Mouse (Mus musculus): ENCODE measurements at regions not wholly inside any gene's neighbourhood (a gene's known extent, or its start where the extent isn't known, plus 50 kb on each side); places are given as distances from the start of the nearest gene placed in this dataset.

DNA sequence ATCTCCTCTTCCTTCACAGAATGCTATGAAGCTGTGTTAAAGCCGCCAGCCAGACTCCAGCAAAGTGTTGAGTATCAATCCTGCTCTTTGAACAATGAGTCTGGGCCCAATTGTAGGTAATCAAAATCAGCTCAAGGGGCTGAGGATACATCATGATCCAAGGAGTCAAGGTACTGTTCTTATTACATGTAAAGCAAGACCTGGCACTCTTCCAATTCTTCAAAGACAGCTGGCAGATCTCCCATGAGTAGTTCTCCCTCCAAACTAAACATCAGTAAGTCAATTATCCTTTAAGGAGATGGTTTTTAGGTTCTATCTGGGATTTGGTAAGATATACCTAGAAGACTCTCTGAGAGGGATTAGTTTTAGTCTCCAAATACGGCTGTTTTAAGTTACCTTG lies 76.5 kb upstream of the Pard3b start:
- no peaks in the 10 kb centered on the region for H3K9me3 ChIP-seq (ENCODE audit: control insufficient read depth, low read length)
- H3K9ac ChIP-seq: no peak overlapping the region
- no peak overlapping the region for H3K4me2 ChIP-seq (replicated peaks)
- ATAC-seq (ENCODE audit: low FRiP score) (no peak), DNase-seq (ENCODE audit: low spot score) (no peak)
- no peaks in the 10 kb centered on the region for H3K27me3 ChIP-seq (ENCODE audit: control insufficient read depth, insufficient read depth, low read length)
- 88% methylated on average over 2 of the region's 2 CpGs for WGBS
- no peak overlapping the region for H3K27ac ChIP-seq
- H3K4me1 ChIP-seq (replicated peaks; ENCODE audit: control insufficient read depth, insufficient read depth, low read length): no peaks in the 10 kb centered on the region
- no peaks in the 10 kb centered on the region for H3K36me3 ChIP-seq (replicated peaks; ENCODE audit: control insufficient read depth, insufficient read depth)
- no peak overlapping the region for H3K4me3 ChIP-seq (replicated peaks; ENCODE audit: low read length)

DNA sequence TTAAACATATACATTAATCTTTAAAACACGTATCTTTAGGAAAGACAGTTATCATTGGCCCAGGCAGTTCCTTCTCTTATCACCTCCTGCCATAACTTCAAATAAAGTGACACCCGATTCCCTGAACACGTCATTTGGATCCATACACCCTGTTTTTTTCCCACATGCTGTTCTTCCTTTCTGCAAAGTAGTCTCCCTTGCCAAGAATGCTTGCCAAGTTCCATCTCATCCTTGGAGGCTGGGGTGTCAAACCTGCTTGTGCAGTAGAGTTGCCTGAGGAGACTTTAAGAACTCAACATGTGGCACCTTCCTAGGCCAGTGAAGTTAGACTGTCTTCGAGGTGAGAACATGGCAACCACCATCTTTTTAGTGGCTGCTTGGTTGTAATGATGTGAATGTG lies 73.2 kb upstream of the Pard3b start:
- DNase-seq (ENCODE audit: low spot score): no peak
- H3K27ac ChIP-seq: no peak overlapping the region
- H3K9ac ChIP-seq: no peak overlapping the region
- H3K36me3 ChIP-seq (replicated peaks; ENCODE audit: control insufficient read depth, insufficient read depth): no peaks in the 10 kb centered on the region
- no peaks in the 10 kb centered on the region for H3K4me1 ChIP-seq (replicated peaks; ENCODE audit: control insufficient read depth, insufficient read depth, low read length)
- H3K4me2 ChIP-seq (replicated peaks): no peak overlapping the region
- ATAC-seq (ENCODE audit: low FRiP score): no peak
- H3K4me3 ChIP-seq (replicated peaks; ENCODE audit: low read length): no peak overlapping the region
- no peaks in the 10 kb centered on the region for H3K27me3 ChIP-seq (ENCODE audit: control insufficient read depth, insufficient read depth, low read length)
- WGBS: 92% methylated on average over 4 of the region's 4 CpGs
- no peaks in the 10 kb centered on the region for H3K9me3 ChIP-seq (ENCODE audit: control insufficient read depth, low read length)

DNA sequence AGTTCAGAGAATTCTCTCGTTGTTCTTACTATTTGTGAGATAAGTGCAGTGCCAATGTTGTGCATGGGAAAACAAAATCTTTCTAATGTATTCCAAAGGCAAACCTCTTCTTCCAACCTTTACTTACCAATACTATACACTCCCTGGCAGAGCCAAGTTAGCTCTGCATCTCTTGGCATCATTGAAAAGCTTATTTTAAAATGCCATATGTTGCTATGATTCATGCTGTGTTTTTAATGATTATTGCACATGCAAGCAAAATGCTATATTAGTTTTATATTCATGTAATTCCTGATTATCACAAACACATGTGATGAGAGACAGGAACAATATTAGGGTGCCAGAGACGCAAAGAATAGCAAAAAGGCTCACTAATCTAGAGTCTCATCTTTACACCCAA lies 64.3 kb upstream of the Pard3b start:
- H3K36me3 ChIP-seq (replicated peaks; ENCODE audit: control insufficient read depth, insufficient read depth): no peaks in the 10 kb centered on the region
- no peaks in the 10 kb centered on the region for H3K9me3 ChIP-seq (ENCODE audit: control insufficient read depth, low read length)
- no peak for ATAC-seq (ENCODE audit: low FRiP score)
- H3K4me3 ChIP-seq (replicated peaks; ENCODE audit: low read length): no peak overlapping the region
- WGBS: 73% methylated on average over 2 of the region's 2 CpGs
- H3K27me3 ChIP-seq (ENCODE audit: control insufficient read depth, insufficient read depth, low read length): no peaks in the 10 kb centered on the region
- no peaks in the 10 kb centered on the region for H3K4me1 ChIP-seq (replicated peaks; ENCODE audit: control insufficient read depth, insufficient read depth, low read length)
- no peak for DNase-seq (ENCODE audit: low spot score)
- H3K27ac ChIP-seq: no peak overlapping the region
- no peak overlapping the region for H3K4me2 ChIP-seq (replicated peaks)
- no peak overlapping the region for H3K9ac ChIP-seq

GRCm38 (mm10) chr1:61576758-61577157 lies 61.9 kb upstream of the Pard3b start:
- Histone ChIP-seq H3K27ac (no peak overlapping the region), H3K4me1 (replicated peaks; ENCODE audit: control insufficient read depth, insufficient read depth, low read length) (no peaks in the 10 kb centered on the region), H3K4me2 (replicated peaks) (no peak overlapping the region), H3K4me3 (replicated peaks; ENCODE audit: low read length) (no peak overlapping the region), H3K9me3 (ENCODE audit: control insufficient read depth, low read length) (no peaks in the 10 kb centered on the region), H3K27me3 (ENCODE audit: control insufficient read depth, insufficient read depth, low read length) (no peaks in the 10 kb centered on the region), H3K36me3 (replicated peaks; ENCODE audit: control insufficient read depth, insufficient read depth) (no peaks in the 10 kb centered on the region), H3K9ac (no peak overlapping the region)
- 88% methylated on average over 4 of the region's 4 CpGs for WGBS
- ATAC-seq (ENCODE audit: low FRiP score) (no peak), DNase-seq (ENCODE audit: low spot score) (no peak)

GRCm38 (mm10) chr1:61587251-61587650 lies 51.4 kb upstream of the Pard3b start:
- ATAC-seq (ENCODE audit: low FRiP score): no peak
- H3K36me3 ChIP-seq (replicated peaks; ENCODE audit: control insufficient read depth, insufficient read depth): no peaks in the 10 kb centered on the region

More at GRCm38 (mm10) chr1:61587251-61587650, 51.4 kb upstream of the Pard3b start:
- Histone ChIP-seq H3K27ac (no peak overlapping the region), H3K27me3 (ENCODE audit: control insufficient read depth, insufficient read depth, low read length) (no peaks in the 10 kb centered on the region), H3K4me3 (replicated peaks; ENCODE audit: low read length) (no peak overlapping the region), H3K9me3 (ENCODE audit: control insufficient read depth, low read length) (no peaks in the 10 kb centered on the region), H3K4me2 (replicated peaks) (no peak overlapping the region), H3K9ac (no peak overlapping the region), H3K4me1 (replicated peaks; ENCODE audit: control insufficient read depth, insufficient read depth, low read length) (no peaks in the 10 kb centered on the region)
- no peak for DNase-seq (ENCODE audit: low spot score)
- whole genome bisulfite sequencing: 78% methylated on average over 8 of the region's 8 CpGs

Measured in hindbrain, embryonic 14.5 days (tissue).